Mouse (Mus musculus) heart, postnatal 4 days (tissue): ENCODE measurements around the gene Grcc10. TPM values are rescaled to one million over a fixed set of nuclear protein-coding genes. Genes with fewer than 3 reads are reported as not detected.

ENCODE experiments used
- DNase-seq: peaks from one replicate; pipeline ENCODE4 v3.0.0; 2021
- total RNA-seq, 2 experiments: library from RNA; stranded (reverse); gene quantifications; 2 replicates each; pipeline ENCODE4 v1.2.3; 2021

Grcc10 gene
- total RNA-seq, 2 experiments from 2014 or later = 259 to 300 TPM

- DNase-seq = no peak
These were observed 11.1 kb downstream of the Grcc10 start for GRCm38 (mm10) chr6:124729850-124730705.

GRCm38 (mm10) chr6:124728621-124729020 is 12.6 kb downstream of the Grcc10 start:
- DNase-seq = no peak

GRCm38 (mm10) chr6:124724472-124724871 is 16.7 kb downstream of the Grcc10 start:
- DNase-seq = no peak

- no peak for DNase-seq
These were observed 17.6 kb downstream of the Grcc10 start for GRCm38 (mm10) chr6:124723541-124723940.

DNA sequence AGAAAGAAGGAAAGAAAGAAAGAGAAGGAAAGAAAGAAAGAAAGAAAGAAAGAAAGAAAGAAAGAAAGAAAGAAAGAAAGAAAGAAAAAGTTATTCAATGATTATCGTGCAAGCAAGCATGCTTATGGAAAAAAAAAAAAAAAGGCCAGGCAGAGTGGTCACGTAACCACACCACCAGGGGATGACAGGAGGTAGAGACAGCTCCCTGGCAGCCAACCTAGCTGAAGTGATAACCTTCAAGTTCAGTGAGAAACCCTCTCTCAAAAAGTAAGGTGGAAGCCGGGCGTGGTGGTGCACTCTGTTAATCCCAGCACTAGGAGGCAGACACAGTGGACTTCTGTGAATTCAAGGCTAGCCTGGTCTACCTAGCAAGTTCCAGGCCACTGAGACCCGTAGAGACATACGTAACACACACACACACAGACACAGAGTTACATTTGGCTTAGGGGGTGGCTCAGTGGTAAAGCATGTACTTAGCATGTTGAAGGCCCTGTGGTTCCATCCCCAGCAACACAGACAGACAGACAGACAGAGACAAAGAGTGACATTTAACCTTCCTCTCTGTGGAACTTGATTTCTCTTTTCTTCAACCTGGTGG is 18.2 kb downstream of the Grcc10 start:
- peak; percentile 61 for DNase-seq

GRCm38 (mm10) chr6:124720904-124721303 is 20.3 kb downstream of the Grcc10 start:
- no peak for DNase-seq

DNA sequence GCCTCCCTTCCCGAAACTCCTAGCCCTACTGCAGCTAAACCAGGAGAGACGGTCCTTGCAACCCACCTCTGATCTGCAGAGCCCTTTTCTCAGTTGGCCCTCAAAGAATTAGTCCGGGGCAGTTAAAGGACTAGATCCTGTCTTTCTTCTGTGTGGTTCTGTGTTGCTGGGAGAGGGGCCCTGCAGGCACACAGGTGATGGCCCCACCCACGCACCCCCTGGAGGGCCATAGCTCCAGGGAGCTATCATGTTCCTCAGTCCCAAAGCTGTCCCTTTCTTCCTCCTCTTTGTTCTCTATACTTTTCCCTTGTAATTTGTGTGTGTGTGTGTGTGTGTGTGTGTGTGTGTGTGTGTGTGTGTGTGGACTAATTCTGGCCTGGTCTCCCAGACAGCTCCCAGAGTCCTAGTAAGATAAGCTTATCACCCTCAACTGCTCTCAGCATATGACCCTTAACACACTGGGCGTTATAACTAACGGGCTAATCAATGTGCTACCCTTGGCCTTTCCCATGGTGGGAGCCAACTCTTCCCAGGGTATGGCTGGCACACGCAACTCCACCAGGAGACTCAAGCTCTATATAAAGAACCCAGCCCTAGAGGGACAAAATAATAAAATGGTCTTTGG is 21.7 kb downstream of the Grcc10 start:
- DNase-seq = no peak

- DNase-seq = no peak
These were observed 22.5 kb downstream of the Grcc10 start for GRCm38 (mm10) chr6:124718703-124719102.

DNA sequence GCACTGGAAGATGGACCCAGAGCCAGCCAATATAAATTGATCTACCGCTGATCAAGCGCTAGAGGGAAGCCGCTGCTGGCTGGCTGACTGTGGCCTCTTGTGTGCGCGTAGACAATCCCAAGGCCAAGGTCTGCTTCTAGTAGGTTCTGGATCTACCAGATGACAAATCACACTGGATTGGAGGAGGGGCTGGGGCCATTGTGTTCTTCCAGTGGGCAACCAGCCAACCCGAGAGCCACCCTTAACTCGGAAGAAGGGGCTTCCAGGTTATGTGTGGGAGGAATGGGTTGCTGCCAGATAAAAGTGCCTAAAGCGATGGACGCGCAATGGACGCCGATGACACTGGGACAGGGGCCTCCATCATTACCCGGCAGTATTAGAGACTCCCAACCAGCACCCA is 23.2 kb downstream of the Grcc10 start:
- DNase-seq = no peak

- DNase-seq = peak; percentile 64
These were observed 24.2 kb downstream of the Grcc10 start for GRCm38 (mm10) chr6:124716864-124717490.

- no peak for DNase-seq
These were observed 28.3 kb downstream of the Grcc10 start for GRCm38 (mm10) chr6:124712918-124713317.

DNA sequence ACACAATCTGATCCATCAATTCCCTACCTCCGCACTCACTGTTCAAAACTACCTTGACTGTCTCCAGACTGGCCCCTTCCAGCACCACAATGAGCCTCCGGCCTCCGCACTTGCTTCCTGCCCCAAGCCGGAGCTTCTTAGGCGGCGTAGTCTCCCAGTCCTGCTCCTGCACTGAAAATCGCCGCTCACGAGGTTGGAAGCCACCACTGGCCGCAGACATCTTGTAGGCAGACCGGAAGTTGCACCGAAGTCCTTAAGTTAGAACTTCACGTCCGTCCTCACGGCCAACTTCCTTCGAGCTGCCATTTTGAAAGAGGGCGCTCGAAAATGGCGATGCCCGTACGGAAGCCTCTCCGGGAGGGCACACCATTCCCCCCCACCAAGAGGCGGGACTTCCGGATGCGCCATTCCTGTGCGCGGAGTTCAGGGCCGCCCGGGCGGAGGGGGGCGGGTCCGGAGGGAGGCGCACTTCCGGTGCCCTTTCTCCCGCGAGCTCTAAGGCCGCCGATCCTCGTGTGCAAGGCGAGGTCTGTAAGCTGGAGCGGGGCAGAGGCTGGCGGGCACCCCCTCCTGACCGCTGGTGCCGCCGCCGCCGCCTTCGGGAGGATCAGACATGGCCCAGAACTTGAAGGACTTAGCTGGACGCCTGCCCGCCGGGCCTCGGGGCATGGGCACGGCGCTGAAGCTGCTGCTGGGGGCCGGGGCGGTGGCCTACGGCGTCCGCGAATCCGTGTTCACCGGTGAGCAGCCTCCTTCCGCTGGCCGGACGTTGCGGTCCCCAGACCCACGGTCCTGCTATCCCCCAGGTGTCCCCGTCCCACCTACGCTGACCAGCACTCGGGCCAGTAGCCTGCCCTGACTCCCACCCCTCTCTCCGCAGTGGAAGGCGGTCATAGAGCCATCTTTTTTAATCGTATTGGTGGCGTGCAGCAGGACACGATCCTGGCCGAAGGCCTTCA is 29.1 kb downstream of the Grcc10 start, which contains the start of the genes Emg1 and Phb2:
Gene Emg1, minus strand, starts transcription at position 355 of the 959 bp plus-strand sequence.
Gene Phb2, plus strand, starts transcription at position 513 of the 959 bp plus-strand sequence.
- DNase-seq = peak; percentile 99

DNA sequence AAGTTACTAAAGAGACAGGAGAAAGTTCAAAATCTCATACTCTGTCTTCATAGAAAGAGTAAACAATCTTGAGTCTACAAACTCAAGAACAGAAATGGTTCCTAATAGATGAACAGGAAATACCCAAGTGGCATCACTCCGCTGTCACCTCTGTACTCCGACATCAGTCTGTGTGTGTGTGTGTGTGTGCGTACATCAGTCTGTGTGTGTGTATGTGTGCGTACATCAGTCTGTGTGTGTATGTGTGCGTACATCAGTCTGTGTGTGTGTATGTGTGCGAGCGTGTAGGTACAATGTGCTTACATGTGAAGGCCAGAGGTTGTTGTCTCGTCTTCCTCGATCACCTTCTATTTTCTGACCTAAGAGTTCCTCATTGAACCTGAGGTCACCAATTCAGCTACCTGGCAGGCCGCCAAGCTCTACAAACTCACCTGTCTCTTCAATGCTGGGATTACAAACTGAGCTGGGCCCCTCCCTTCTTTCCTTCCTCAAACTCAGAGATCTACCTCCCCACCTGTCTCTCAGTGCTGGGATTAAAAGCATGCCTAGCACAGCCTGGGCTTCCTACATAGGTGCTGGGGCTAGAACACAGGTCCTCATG is 32.8 kb downstream of the Grcc10 start:
- no peak for DNase-seq

- DNase-seq = no peak
These were observed 35.0 kb downstream of the Grcc10 start for GRCm38 (mm10) chr6:124706061-124706627.

GRCm38 (mm10) chr6:124704417-124704816 is 36.8 kb downstream of the Grcc10 start:
- no peak for DNase-seq

GRCm38 (mm10) chr6:124703789-124704188 is 37.4 kb downstream of the Grcc10 start:
- DNase-seq = no peak

DNA sequence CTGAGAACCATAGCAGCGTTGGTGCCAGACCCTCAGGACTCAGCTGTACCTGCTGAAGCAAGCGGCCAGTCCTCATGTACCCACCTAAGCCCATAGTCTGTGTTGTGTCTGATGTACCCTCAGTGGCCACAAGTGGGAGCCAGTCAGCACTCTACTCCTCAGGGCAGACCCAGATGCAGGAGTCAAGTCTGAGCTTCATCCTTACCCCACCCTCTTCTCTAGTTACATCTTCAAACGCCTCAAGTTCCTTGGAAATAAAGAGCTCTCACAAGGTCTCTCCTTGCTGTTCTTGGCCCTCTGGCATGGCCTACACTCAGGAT is 38.4 kb downstream of the Grcc10 start:
- peak; percentile 81 for DNase-seq

- DNase-seq = no peak
These were observed 38.9 kb downstream of the Grcc10 start for GRCm38 (mm10) chr6:124702102-124702783.

GRCm38 (mm10) chr6:124701338-124701737 is 39.8 kb downstream of the Grcc10 start:
- no peak for DNase-seq

- DNase-seq = peak; percentile 63
These were observed 41.1 kb downstream of the Grcc10 start for GRCm38 (mm10) chr6:124699962-124700610.
